ENCODE assay signal across 8 mouse cellular contexts in the genomic region with DNA sequence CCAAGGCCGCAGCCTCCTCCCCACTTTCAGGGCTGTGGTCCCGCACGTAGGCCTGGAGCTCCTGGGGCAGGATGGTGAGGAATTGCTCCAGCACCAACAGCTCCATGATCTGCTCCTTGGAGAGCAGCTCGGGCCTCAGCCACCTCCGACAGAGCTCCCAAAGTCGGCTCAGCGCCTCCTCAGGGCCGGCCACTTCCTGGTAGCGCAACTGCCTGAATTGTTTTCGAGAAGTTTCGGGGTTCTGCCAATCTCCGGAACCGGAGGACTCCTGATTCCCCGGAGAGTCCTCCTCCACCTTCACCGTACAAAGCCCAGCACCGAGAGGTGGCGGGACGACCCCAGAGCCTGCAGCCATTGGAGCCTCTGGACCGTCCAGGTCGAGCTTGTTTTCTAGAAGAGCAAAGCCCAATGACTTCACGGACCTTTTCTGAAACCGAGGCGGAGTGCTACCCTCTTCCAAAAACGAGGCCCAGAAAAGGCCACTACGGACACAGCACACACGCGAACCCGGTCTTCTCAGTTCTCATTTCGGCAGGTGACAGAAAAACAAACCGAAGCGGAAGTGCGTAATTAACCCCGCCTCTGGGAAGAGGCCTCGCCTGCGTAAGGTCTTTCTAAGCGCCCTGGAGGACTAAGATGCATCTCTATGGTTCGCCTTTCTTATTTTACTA. TPM values are rescaled to one million over a fixed set of nuclear protein-coding genes. Genes with fewer than 3 reads are reported as not detected.
DNase-seq lines count a peak whose midpoint lies in the region; ATAC-seq and TF ChIP-seq lines count a peak whose summit lies in the region.

A gene (minus strand): TSS at position 548 of the 671 bp plus-strand sequence.

- H3K4me1 ChIP-seq in ES-E14 (ENCODE audit: control insufficient read depth in 2 of 2, insufficient read depth in 2 of 2, low read length in 2 of 2, poor library complexity in 1 of 2), result no peaks in the 10 kb centered on the region
- peaks cover 32% of the 10 kb centered on the region for H3K4me1 ChIP-seq in forebrain, embryonic 12.5 days
- H3K4me1 ChIP-seq in neural tube, embryonic 14.5 days (ENCODE audit: control insufficient read depth, insufficient read depth, low read length), result peaks cover 19% of the 10 kb centered on the region
- H3K4me1 ChIP-seq in testis, adult 2 months (ENCODE audit: control insufficient read depth, insufficient read depth, low read length), result peaks cover 11% of the 10 kb centered on the region

- no peaks in the 10 kb centered on the region for H3K36me3 ChIP-seq in ES-E14 (ENCODE audit: control insufficient read depth, insufficient read depth, low read length, poor library complexity, severe bottlenecking)
- H3K36me3 ChIP-seq in forebrain, embryonic 12.5 days (replicated peaks), result no peaks in the 10 kb centered on the region
- H3K36me3 ChIP-seq in neural tube, embryonic 14.5 days (ENCODE audit: control insufficient read depth, insufficient read depth, low read length), result no peaks in the 10 kb centered on the region
- no peaks in the 10 kb centered on the region for H3K36me3 ChIP-seq in testis, adult 2 months (ENCODE audit: control insufficient read depth, insufficient read depth, low read length)

- in situ Hi-C loops in ES-E14 (cut with MboI; ENCODE audit: low sequenced_read_pairs in 2 of 2, unreplicated experiment in 2 of 2), result no loop called here

- intact Hi-C loops in heart, postnatal 10 days (cut with DNase I), result no loop called here

- 2% methylated on average over 37 of the region's 37 CpGs for WGBS in forebrain, embryonic 12.5 days
- WGBS in neural tube, embryonic 14.5 days, result 1% methylated on average over 37 of the region's 37 CpGs

- H3K27me3 ChIP-seq in forebrain, embryonic 12.5 days, result no peaks in the 10 kb centered on the region
- H3K27me3 ChIP-seq in neural tube, embryonic 14.5 days (ENCODE audit: control insufficient read depth, insufficient read depth, low read length), result no peaks in the 10 kb centered on the region
- no peaks in the 10 kb centered on the region for H3K27me3 ChIP-seq in testis, adult 2 months (ENCODE audit: control insufficient read depth, insufficient read depth, low read length)

- peak within 1 kb of the TSS; percentile 74 for H3K9ac ChIP-seq in ES-E14 (ENCODE audit: insufficient read depth, low read depth, low read length, poor library complexity, severe bottlenecking)
- peak within 1 kb of the TSS; percentile 70 for H3K9ac ChIP-seq in forebrain, embryonic 12.5 days
- H3K9ac ChIP-seq in neural tube, embryonic 14.5 days (replicated peaks; ENCODE audit: low read depth, low read length), result peak within 1 kb of the TSS; percentile 72

- no peak within 1 kb of the TSS for H3K27ac ChIP-seq in ES-E14 (ENCODE audit: insufficient read depth, low read depth, low read length, poor library complexity, severe bottlenecking)
- H3K27ac ChIP-seq in forebrain, embryonic 12.5 days, result peak within 1 kb of the TSS; percentile 50
- peak within 1 kb of the TSS; percentile 67 for H3K27ac ChIP-seq in neural tube, embryonic 14.5 days (ENCODE audit: low read depth, low read length)
- peak within 1 kb of the TSS; percentile 65 for H3K27ac ChIP-seq in testis, adult 2 months (ENCODE audit: control insufficient read depth, insufficient read depth, low read depth, low read length)

- no peak for DNase-seq in ES-E14 (ENCODE audit: low read depth, low spot score)
- DNase-seq in c-Kit-positive CD71-positive TER-119-positive erythroid progenitor cells, embryonic 14.5 days (ENCODE audit: low spot score), result peak; percentile 80
- peak; percentile 81 to 85 for DNase-seq in heart, postnatal 10 days
- DNase-seq in kidney, postnatal 4 days, result peak; percentile 77 to 84
- peak; percentile 80 to 85 for DNase-seq in lung, adult 18-20 months

- peak within 1 kb of the TSS; percentile 73 to 96 for H3K4me3 ChIP-seq in ES-E14 (ENCODE audit: insufficient read depth in 1 of 2, low read depth in 1 of 2, low read length in 2 of 2, poor library complexity in 1 of 2, severe bottlenecking in 1 of 2)
- peak within 1 kb of the TSS; percentile 77 for H3K4me3 ChIP-seq in forebrain, embryonic 12.5 days (replicated peaks)
- peak within 1 kb of the TSS; percentile 64 for H3K4me3 ChIP-seq in neural tube, embryonic 14.5 days (ENCODE audit: low read depth, low read length)
- peak within 1 kb of the TSS; percentile 99 for H3K4me3 ChIP-seq in testis, adult 2 months (ENCODE audit: control insufficient read depth, low read depth, low read length)

- no peak for TF ChIP-seq CTCF in testis, adult 2 months (IDR thresholded peaks at IDR 0.05; ENCODE audit: control insufficient read depth, insufficient read depth, insufficient replicate concordance, low read depth, low read length)

- no peaks in the 10 kb centered on the region for H3K9me3 ChIP-seq in ES-E14 (ENCODE audit: control insufficient read depth, insufficient read depth, low read depth, low read length)
- H3K9me3 ChIP-seq in forebrain, embryonic 12.5 days, result no peaks in the 10 kb centered on the region
- H3K9me3 ChIP-seq in neural tube, embryonic 14.5 days (ENCODE audit: control insufficient read depth, low read length), result no peaks in the 10 kb centered on the region

- peak; percentile 15 for ATAC-seq in forebrain, embryonic 12.5 days (ENCODE audit: low FRiP score)
- peak; percentile 24; the same call in 1 of the 2 replicates for ATAC-seq in neural tube, embryonic 14.5 days (ENCODE audit: low read depth)

- peak within 1 kb of the TSS; percentile 97 for H3K4me2 ChIP-seq in forebrain, embryonic 12.5 days
- peak within 1 kb of the TSS; percentile 88 for H3K4me2 ChIP-seq in neural tube, embryonic 14.5 days (ENCODE audit: low read depth, low read length)

- peak; percentile 63 for TF ChIP-seq POLR2A in testis, adult 2 months (IDR thresholded peaks at IDR 0.05; ENCODE audit: control insufficient read depth, low read depth, low read length)

TF ChIP-seq in ES-E14, 5 proteins besides CTCF, POLR2A, EP300 and RAD21:
- TF ChIP-seq CHD2 (IDR thresholded peaks at IDR 0.05; ENCODE audit: low read depth, low read length) (no peak), ZNF384 (IDR thresholded peaks at IDR 0.05; ENCODE audit: low read depth, low read length) (no peak), HCFC1 (IDR thresholded peaks at IDR 0.05; ENCODE audit: borderline replicate concordance, insufficient read depth, low read length) (no peak), ZC3H11A (IDR thresholded peaks at IDR 0.05; ENCODE audit: borderline replicate concordance, low read depth, low read length) (no peak), MAFK (IDR thresholded peaks at IDR 0.05; ENCODE audit: insufficient read depth, low read depth, low read length) (no peak)

RNA-seq across cellular contexts. Expression of the gene that starts here (rescaled TPM):
- total RNA-seq in ES-E14 (2012; rRNA removed), result 5.5 TPM in 2 replicates
- polyA plus RNA-seq in forebrain, embryonic 12.5 days (2016; fragmentation: Nextera tagmentation; extraction: Ambion mirVana), result 8.0 and 9.0 TPM in 2 replicates
- total RNA-seq in heart, postnatal 10 days (2021), result 1 to 10 TPM; 6.6 to 7.0 TPM
- polyA plus RNA-seq in neural tube, embryonic 14.5 days (2014; fragmentation: Nextera tagmentation; extraction: Ambion mirVana), result 15.2 and 17.0 TPM in 2 replicates
- polyA plus RNA-seq in testis, adult 2 months (2012; rRNA removed), result 3.3 and 3.4 TPM in 2 replicates
